Comparison of ENCODE assay signal across 14 mouse cellular contexts in the genomic region with DNA sequence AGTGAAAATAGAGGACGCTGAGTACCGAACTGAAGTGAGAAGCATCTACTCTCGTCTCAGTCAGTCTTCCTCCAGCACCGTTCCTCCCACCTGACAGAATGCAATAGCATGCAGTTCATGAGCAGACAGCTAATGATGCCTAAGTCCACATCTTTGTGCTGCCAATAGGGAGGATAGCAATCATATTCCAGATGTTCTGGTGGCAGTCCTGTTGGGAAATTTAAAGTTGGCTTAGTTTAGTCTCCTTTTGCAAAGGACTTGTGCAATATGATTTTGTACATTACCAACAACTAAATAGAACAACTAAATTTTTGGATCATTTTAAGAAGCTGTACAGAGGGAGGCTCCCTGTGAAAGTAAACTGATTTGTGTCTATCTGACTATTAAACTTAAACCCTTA.
"Had no signal": no experiment of that assay in that cellular context is flagged by ENCODE, and none has a peak within 500 bp of the region (broad histone marks: within the 10 kb centered on the region; RNA-seq: fewer than 3 reads in every experiment).

No protein-coding gene starts in this region.

- H3K9ac ChIP-seq: lung, embryonic 15.5 days; midbrain, embryonic 13.5 days; midbrain, embryonic 15.5 days; neural tube, embryonic 12.5 days; stomach, embryonic 15.5 days had no signal

- H3K36me3 ChIP-seq: lung, embryonic 15.5 days; midbrain, embryonic 13.5 days; midbrain, embryonic 15.5 days; neural tube, embryonic 12.5 days; stomach, embryonic 15.5 days had no signal

- ATAC-seq: midbrain, embryonic 13.5 days; midbrain, embryonic 15.5 days had no signal

- H3K4me3 ChIP-seq: lung, embryonic 15.5 days; midbrain, embryonic 10.5 days; midbrain, embryonic 13.5 days; midbrain, embryonic 15.5 days; neural tube, embryonic 12.5 days; stomach, embryonic 15.5 days had no signal

- DNase-seq: lung, adult 18-20 months; lung, postnatal 10 days; lung, postnatal 4 days; right cerebral cortex, postnatal 14 days; thymus, adult 2 months; thymus, postnatal 25 days; thymus, postnatal 4 days had no signal

- H3K27me3 ChIP-seq: lung, embryonic 15.5 days; midbrain, embryonic 13.5 days; midbrain, embryonic 15.5 days; neural tube, embryonic 12.5 days; stomach, embryonic 15.5 days had no signal

- H3K27ac ChIP-seq: lung, embryonic 15.5 days; midbrain, embryonic 10.5 days; midbrain, embryonic 13.5 days; midbrain, embryonic 15.5 days; neural tube, embryonic 12.5 days; stomach, embryonic 15.5 days; stomach, postnatal 0 days had no signal

- H3K4me2 ChIP-seq: lung, embryonic 15.5 days; midbrain, embryonic 13.5 days; midbrain, embryonic 15.5 days; neural tube, embryonic 12.5 days; stomach, embryonic 15.5 days had no signal

- H3K9me3 ChIP-seq: lung, embryonic 15.5 days; midbrain, embryonic 10.5 days; midbrain, embryonic 13.5 days; midbrain, embryonic 15.5 days; neural tube, embryonic 12.5 days; stomach, embryonic 15.5 days had no signal
